Mouse (Mus musculus) spleen, adult 2 months (tissue): ENCODE results near the gene Dlst. TPM values are rescaled to one million over a fixed set of nuclear protein-coding genes. Genes with fewer than 3 reads are reported as not detected.

Experiments
- DNase-seq, 2 experiments: peaks; one replicate each; pipeline versions ENCODE4 v3.0.0 to v3.0.0-alpha.2; 2012 to 2021; ENCODE audit warnings: low spot score in 2 of 2, low read depth in 1 of 2
- H3K27ac ChIP-seq: fragments of 200-500 bp; 2 replicates; pipeline ENCODE4 v1.5.1; 2012; ENCODE audit warnings: low read length, inconsistent platforms; ENCODE audit not compliant: insufficient read depth
- H3K27me3 ChIP-seq: fragments of 200-500 bp; 2 replicates; pipeline ENCODE4 v1.6.1; 2012; ENCODE audit warnings: mild to moderate bottlenecking, moderate library complexity, low read length, inconsistent platforms; ENCODE audit not compliant: control insufficient read depth, insufficient read depth
- H3K36me3 ChIP-seq: fragments of 200-500 bp; 2 replicates; pipeline ENCODE4 v1.6.1; 2012; ENCODE audit warnings: mild to moderate bottlenecking, low read length, inconsistent platforms; ENCODE audit not compliant: control insufficient read depth, insufficient read depth
- H3K4me1 ChIP-seq: fragments of 200-500 bp; 2 replicates; pipeline ENCODE4 v1.6.1; 2011; ENCODE audit warnings: inconsistent platforms; ENCODE audit not compliant: control insufficient read depth, insufficient read depth, insufficient read length
- H3K4me3 ChIP-seq: fragments of 200-500 bp; 2 replicates; pipeline ENCODE4 v1.5.1; 2011; ENCODE audit warnings: mild to moderate bottlenecking, inconsistent platforms; ENCODE audit not compliant: insufficient read depth, insufficient read length; ENCODE audit errors: extremely low read depth
- CTCF ChIP-seq: fragments of 200-500 bp; IDR thresholded peaks from 2 replicates; pipeline ENCODE4 v1.5.1; 2011; ENCODE audit warnings: mild to moderate bottlenecking, inconsistent platforms; ENCODE audit not compliant: insufficient read depth, insufficient read length, insufficient replicate concordance; ENCODE audit errors: extremely low read depth
- POLR2A ChIP-seq: fragments of 200-500 bp; IDR thresholded peaks from 2 replicates; pipeline ENCODE4 v1.6.1; 2011; ENCODE audit warnings: low read depth, low read length, inconsistent platforms
- WGBS: fragments of 180-500 bp; shearing (Covaris S2); methylation state at CpG from one replicate; pipeline ENCODE4 v1.1.7; 2018; 5-methylcytosine and 5-hydroxymethylcytosine counted together
- polyA plus RNA-seq: library from polyadenylated mRNA; depleted of rRNA; stranded (reverse); fragments of >200 nt; gene quantifications from 2 replicates; pipeline ENCODE4 v1.2.3, GENCODE M21; 2012; rRNA removed

Dlst gene
- polyA plus RNA-seq = 49.5 and 54.6 TPM in 2 replicates

DNA sequence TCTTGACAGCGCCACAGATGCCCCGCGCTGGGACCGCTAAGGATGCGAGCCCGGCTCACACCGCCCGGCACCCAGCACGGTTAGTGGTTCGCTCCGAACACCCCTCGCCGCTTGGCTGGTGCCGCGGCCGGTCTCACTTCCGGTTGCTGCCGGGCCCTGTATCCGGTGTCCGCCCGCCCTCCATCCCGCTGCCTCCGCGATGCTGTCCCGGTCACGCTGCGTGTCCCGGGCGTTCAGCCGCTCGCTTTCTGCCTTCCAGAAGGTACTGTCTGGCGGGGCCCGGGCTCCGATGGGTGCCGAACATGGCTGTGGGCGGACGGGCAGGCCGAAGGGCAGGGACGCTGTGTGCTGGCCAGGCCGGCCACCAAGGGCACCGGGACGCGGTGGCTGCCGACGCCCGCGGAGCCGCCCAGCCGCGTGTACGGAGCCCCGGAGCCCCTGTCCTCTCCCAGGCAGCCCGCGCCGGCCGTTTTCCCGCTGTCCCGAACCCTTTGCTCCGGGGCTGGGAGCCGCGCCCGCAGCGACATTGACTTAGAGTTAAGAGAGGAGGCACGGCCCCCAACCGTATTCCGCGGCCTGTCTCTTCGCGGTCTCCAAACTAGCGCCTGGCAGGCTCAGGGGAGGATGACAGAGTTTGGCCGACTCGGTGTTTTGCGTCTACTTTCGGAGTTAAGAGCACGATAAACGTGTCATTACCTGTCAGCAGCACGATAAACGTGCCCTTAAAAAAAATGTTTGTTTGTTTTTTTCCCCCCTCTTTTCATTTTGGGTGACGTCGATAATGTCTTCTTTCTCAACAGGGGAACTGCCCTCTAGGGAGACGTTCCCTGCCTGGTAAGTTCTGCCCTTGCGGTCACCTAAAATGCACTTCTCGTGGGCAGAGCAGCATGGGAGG lies at the start of gene Dlst, which contains the start of gene Prox2:
Gene Dlst, plus strand, starts transcription at position 136 of the 895 bp plus-strand sequence.
Gene Prox2, minus strand, starts transcription at position 62 of the 895 bp plus-strand sequence.
- WGBS = under 1% methylated on average over 82 of the region's 83 CpGs
- peaks cover 3% of the 10 kb centered on the region; the same call in 1 of the 2 replicates for H3K36me3 ChIP-seq
- H3K27me3 ChIP-seq = no peaks in the 10 kb centered on the region
- H3K27ac ChIP-seq = peak within 1 kb of the TSS; percentile 77
- H3K4me1 ChIP-seq = peaks cover 6% of the 10 kb centered on the region
- peak; percentile 60 to 84 for DNase-seq
- peak within 1 kb of the TSS; percentile 95 for H3K4me3 ChIP-seq
- TF ChIP-seq POLR2A (peak; percentile 68), CTCF (no peak)

DNA sequence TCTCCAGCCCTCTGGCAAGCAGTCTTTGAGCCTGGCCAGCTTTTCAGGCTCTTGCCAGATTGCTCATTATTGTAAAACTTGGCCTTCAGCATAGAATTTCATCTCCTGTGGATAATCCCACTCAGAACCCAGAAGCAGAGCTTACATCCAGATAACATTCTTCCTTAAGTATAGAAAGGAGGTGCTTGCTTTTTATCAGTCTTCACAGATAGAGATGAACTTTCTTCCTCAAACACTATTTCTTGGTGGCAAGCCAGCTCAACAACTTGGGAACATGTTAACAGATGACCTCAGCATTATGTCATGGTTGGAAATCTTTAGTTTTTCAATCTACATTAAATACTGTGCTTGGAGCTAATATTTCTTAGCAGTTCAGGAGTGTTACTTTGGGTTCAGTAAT lies 39.6 kb upstream of the Dlst start:
- H3K27me3 ChIP-seq = no peaks in the 10 kb centered on the region
- DNase-seq = no peak
- H3K27ac ChIP-seq = no peak overlapping the region
- no peaks in the 10 kb centered on the region for H3K4me1 ChIP-seq
- TF ChIP-seq POLR2A (no peak), CTCF (no peak)
- no peak overlapping the region for H3K4me3 ChIP-seq
- peaks cover 21% of the 10 kb centered on the region for H3K36me3 ChIP-seq

DNA sequence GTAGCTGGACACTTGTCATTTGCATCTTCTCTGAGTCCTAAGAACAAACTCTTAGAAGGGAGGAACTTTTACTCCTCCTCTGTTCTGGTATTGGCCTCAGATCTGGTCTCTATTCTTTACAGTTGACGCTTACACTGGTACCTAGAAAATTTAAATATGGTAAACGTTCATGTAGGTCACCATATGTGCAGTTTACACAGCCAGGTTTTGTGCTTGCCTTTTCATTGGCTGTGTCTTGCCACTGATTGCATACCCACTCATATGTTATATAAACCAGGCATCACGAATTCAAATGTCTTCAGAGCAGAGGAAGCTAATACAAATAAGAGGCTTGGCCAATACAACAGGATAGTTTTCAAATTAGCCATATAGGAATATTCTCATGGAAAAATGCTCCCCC lies 33.5 kb upstream of the Dlst start:
- Histone ChIP-seq H3K36me3 (peaks cover 9% of the 10 kb centered on the region; the same call in 1 of the 2 replicates), H3K4me1 (no peaks in the 10 kb centered on the region), H3K27me3 (no peaks in the 10 kb centered on the region), H3K27ac (no peak overlapping the region), H3K4me3 (no peak overlapping the region)
- TF ChIP-seq POLR2A (no peak), CTCF (no peak)
- no peak for DNase-seq
- 89% methylated on average over 3 of the region's 3 CpGs for WGBS

DNA sequence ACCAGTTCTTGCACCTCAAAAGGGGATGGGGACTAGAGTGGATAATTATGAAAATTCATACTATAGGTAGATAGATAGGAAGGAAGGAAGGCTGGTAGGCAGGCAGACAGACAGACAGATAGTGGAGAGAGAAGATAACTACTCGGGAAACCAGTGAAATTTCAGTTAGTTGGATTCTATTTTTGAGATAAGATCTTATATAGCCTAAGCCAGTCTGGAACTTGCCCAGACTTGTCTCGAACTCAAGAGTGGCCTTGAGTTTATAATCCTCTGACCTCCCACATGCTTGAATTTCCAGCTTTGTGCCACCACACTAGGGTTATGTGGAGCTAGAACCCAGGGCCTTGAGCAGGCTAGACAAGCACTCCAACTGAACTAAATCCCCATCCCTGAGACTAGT lies 26.4 kb upstream of the Dlst start:
- no peak overlapping the region for H3K4me3 ChIP-seq
- no peak overlapping the region for H3K27ac ChIP-seq
- H3K36me3 ChIP-seq = 0 out of 2 replicates have a peak, but pooled peaks cover 3% of the 10 kb centered on the region
- DNase-seq = no peak
- TF ChIP-seq CTCF = no peak
- no peak for TF ChIP-seq POLR2A
- 64% methylated on average over 2 of the region's 2 CpGs for WGBS
- no peaks in the 10 kb centered on the region for H3K27me3 ChIP-seq
- H3K4me1 ChIP-seq = no peaks in the 10 kb centered on the region

DNA sequence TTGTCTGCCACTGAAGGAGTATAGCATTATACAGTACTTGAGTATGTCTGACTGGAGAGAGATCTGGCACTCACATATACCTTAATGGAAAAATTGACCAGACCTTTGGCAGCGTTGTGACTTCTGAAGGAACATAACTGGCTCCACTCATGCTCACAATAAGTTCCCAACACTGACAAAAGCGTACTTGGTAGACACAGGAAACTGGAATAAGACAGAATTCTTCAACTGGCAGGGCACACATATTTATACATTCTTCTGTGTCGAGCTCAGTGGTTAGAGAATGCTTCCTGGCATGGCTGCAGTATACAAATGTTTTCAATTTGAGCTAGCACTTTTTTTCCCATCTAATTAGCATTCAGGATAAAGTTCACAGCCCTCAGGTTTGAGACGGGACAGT lies 25.7 kb upstream of the Dlst start:
- H3K27ac ChIP-seq = no peak overlapping the region
- no peaks in the 10 kb centered on the region for H3K4me1 ChIP-seq
- DNase-seq = no peak
- 90% methylated on average over 4 of the region's 4 CpGs for WGBS
- H3K36me3 ChIP-seq = 0 out of 2 replicates have a peak, but pooled peaks cover 3% of the 10 kb centered on the region
- H3K4me3 ChIP-seq = no peak overlapping the region
- TF ChIP-seq POLR2A (no peak), CTCF (no peak)
- H3K27me3 ChIP-seq = no peaks in the 10 kb centered on the region

DNA sequence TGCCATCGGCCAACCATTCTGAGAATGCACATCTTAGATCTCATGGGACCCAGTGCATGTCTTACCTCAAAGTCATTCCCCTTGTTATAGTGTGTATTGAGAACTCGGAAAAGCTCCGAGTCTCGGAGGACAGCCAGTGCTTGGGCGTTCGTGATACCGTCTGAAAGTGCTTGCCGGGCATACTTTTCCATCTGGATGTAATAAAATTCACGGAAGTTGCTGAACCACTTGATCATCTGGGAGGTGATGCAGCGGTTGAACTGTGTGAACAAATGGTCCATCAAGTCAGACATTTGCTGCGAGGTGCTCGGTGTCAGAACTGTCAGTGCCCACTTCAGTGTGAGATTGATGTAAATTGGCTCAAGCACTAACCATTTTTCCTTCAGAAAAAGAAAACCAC lies 22.8 kb upstream of the Dlst start:
- 96% methylated on average over 12 of the region's 12 CpGs for WGBS
- no peak overlapping the region for H3K4me3 ChIP-seq
- DNase-seq = no peak
- no peak for TF ChIP-seq CTCF
- no peak for TF ChIP-seq POLR2A
- H3K4me1 ChIP-seq = no peaks in the 10 kb centered on the region
- no peaks in the 10 kb centered on the region for H3K27me3 ChIP-seq
- H3K27ac ChIP-seq = no peak overlapping the region
- H3K36me3 ChIP-seq = 0 out of 2 replicates have a peak, but pooled peaks cover 2% of the 10 kb centered on the region

DNA sequence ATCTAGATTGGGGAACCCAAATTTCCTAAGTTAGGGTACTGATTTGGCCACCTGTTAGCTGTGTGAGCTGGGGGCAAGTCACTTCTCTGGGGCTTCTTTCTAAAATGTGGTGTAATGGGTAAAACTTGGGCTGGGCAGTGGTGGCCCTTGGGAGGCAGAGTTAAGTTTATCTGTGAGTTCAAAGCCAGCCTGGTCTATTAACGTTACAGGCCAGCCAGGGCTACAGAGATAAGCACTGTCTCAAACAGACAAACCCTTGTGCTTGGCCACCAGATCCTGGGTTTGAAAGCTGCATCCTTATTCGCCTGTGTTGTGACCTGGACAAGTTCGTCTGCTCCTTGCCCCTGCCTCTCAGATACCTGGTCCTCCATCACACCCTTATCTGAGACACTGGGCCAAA lies 19.4 kb upstream of the Dlst start:
- Histone ChIP-seq H3K27ac (no peak overlapping the region), H3K36me3 (0 out of 2 replicates have a peak, but pooled peaks cover 2% of the 10 kb centered on the region), H3K4me3 (no peak overlapping the region), H3K27me3 (no peaks in the 10 kb centered on the region), H3K4me1 (no peaks in the 10 kb centered on the region)
- WGBS = 82% methylated on average over 3 of the region's 3 CpGs
- DNase-seq = no peak
- no peak for TF ChIP-seq CTCF
- no peak for TF ChIP-seq POLR2A
